Mouse (Mus musculus) limb, embryonic 11.5 days (tissue): Measurements from ENCODE around the gene Etfa. TPM values are rescaled to one million over a fixed set of nuclear protein-coding genes. Genes with fewer than 3 reads are reported as not detected.

Experiments used
- ATAC-seq: fragments of 200-750 bp; cut with Nextera tagmentation; 2 replicates; pipeline ENCODE4 v1.8.0; 2017; ENCODE audit warnings: low read depth; ENCODE audit not compliant: insufficient number of reproducible peaks, low FRiP score, low TSS enrichment
- DNase-seq: peaks from one replicate; pipeline ENCODE4 v3.0.0-alpha.2; 2015; ENCODE audit warnings: low spot score
- H3K27ac ChIP-seq: fragments of 300-500 bp; sonication (generic); replicated peaks from 2 replicates; pipeline ENCODE4 v1.5.1; 2014; ENCODE audit warnings: low read depth, mild to moderate bottlenecking, low read length
- H3K27me3 ChIP-seq: fragments of 300-500 bp; sonication (generic); 2 replicates; pipeline ENCODE4 v1.6.1; 2014; ENCODE audit warnings: mild to moderate bottlenecking, low read length, mixed read lengths; ENCODE audit not compliant: control insufficient read depth, insufficient read depth
- H3K36me3 ChIP-seq: fragments of 300-500 bp; sonication (generic); 2 replicates; pipeline ENCODE4 v1.6.1; 2014; ENCODE audit warnings: mild to moderate bottlenecking, low read length, moderate library complexity, mixed read lengths; ENCODE audit not compliant: control insufficient read depth, insufficient read depth
- H3K4me1 ChIP-seq: fragments of 300-500 bp; sonication (generic); 2 replicates; pipeline ENCODE4 v1.6.1; 2014; ENCODE audit warnings: low read length, mixed read lengths; ENCODE audit not compliant: control insufficient read depth, insufficient read depth
- H3K4me2 ChIP-seq: fragments of 300-500 bp; sonication (generic); 2 replicates; pipeline ENCODE4 v1.6.1; 2014; ENCODE audit warnings: low read depth, mild to moderate bottlenecking, moderate library complexity; ENCODE audit not compliant: severe bottlenecking
- H3K4me3 ChIP-seq: fragments of 300-500 bp; sonication (generic); 2 replicates; pipeline ENCODE4 v1.5.1; 2014; ENCODE audit warnings: low read depth, low read length
- H3K9ac ChIP-seq: fragments of 300-500 bp; sonication (generic); 2 replicates; pipeline ENCODE4 v1.6.1; 2014; ENCODE audit warnings: mild to moderate bottlenecking, low read length
- H3K9me3 ChIP-seq: fragments of 300-500 bp; sonication (generic); 2 replicates; pipeline ENCODE4 v1.6.1; 2016; ENCODE audit warnings: low read length; ENCODE audit not compliant: control insufficient read depth
- WGBS: fragments of 180-500 bp; shearing (Covaris S2); extraction: QIAGEN DNeasy Blood & Tissue Kit; methylation state at CpG from one replicate; pipeline ENCODE4 v1.1.7; 2014; 5-methylcytosine and 5-hydroxymethylcytosine counted together
- polyA plus RNA-seq: library from polyadenylated mRNA; unstranded; fragments of >200 nt; fragmentation: Nextera tagmentation; extraction: Ambion mirVana; gene quantifications from 2 replicates; pipeline ENCODE4 v1.2.1, GENCODE M21; 2014

The Etfa gene
- polyA plus RNA-seq, 1 experiment from 2014 or later, result 182 TPM

DNA sequence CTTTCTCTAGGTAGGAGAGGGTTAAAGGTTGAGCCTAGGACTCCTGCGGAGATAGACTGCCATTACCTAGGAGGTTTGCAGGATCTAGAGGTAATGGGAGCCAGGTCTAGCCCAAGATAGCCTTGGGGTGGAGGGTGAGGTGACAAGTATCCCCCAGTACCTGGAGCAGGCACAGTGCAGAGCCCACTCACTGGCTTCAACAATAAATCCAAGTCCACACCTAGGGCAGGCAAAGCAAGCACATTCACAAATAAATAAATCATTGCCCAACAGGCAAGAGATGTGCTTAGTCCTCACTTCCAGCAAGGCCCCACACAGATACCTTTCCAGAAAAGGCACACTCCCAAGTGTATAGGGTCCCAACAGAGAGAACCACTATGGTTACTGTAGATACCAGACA lies 27.0 kb upstream of the Etfa start:
- Histone ChIP-seq H3K9me3 (no peaks in the 10 kb centered on the region), H3K27me3 (peaks cover 29% of the 10 kb centered on the region), H3K36me3 (no peaks in the 10 kb centered on the region), H3K4me2 (no peak overlapping the region), H3K9ac (no peak overlapping the region), H3K4me1 (peaks cover 9% of the 10 kb centered on the region), H3K27ac (no peak overlapping the region), H3K4me3 (no peak overlapping the region)
- DNase-seq (no peak), ATAC-seq (no peak)
- 0% methylated on average over 1 of the region's 1 CpGs for WGBS

DNA sequence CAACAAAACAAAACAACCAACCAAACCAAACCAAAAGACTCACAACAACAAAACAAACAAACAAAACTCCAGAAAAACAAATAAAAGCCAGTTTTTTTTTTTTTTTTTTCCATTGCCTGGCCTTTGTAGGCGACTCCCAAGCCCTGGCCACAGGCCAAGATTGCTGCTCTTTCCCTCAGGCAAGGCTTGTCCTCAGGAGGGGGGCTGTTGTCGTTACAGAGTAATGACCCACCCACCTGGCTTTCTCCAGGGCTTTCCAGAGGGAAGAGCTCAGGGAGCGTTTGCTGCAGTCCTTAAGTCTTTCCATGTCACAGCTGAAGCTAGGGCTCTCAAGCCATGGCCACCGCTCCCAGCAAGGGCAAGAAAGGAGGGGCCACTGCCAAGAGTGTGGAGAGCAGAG lies 26.3 kb upstream of the Etfa start, which contains the start of gene Isl2:
Gene Isl2 (plus strand): TSS at position 296 of the 400 bp plus-strand sequence.
- Histone ChIP-seq H3K4me1 (peaks cover 8% of the 10 kb centered on the region), H3K36me3 (no peaks in the 10 kb centered on the region), H3K4me2 (peak within 1 kb of the TSS; percentile 56), H3K9ac (no peak within 1 kb of the TSS), H3K9me3 (no peaks in the 10 kb centered on the region), H3K4me3 (peak within 1 kb of the TSS; percentile 14; the same call in 1 of the 2 replicates), H3K27ac (no peak within 1 kb of the TSS), H3K27me3 (peaks cover 24% of the 10 kb centered on the region)
- no peak for ATAC-seq
- peak; percentile 54 for DNase-seq
- WGBS, result 5% methylated on average over 4 of the region's 4 CpGs

DNA sequence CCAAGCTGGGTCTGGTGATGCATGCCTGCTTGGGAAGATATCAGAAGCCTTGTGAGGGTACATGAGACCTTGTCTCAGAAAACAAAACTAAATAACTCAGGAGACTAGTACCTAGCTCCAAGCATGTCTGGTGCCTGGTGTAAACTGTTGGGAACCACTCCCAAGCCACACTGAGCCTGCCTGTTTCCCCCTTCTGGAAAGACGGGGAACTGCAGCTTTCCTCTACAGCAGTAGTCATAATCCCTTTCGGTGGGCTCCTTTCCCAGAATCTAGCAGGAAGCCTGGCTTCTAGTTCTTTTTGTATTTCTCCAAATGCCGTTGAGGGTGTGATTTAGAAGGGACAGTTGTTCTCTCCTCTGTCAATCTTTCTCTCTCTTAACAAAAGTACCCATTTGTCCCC lies 23.9 kb upstream of the Etfa start:
- Histone ChIP-seq H3K4me2 (no peak overlapping the region), H3K9ac (no peak overlapping the region), H3K36me3 (no peaks in the 10 kb centered on the region), H3K4me3 (no peak overlapping the region), H3K4me1 (peaks cover 3% of the 10 kb centered on the region; the same call in 1 of the 2 replicates), H3K9me3 (no peaks in the 10 kb centered on the region), H3K27ac (no peak overlapping the region), H3K27me3 (peaks cover 9% of the 10 kb centered on the region)
- WGBS, result 17% methylated on average over 3 of the region's 3 CpGs
- DNase-seq (peak; percentile 82), ATAC-seq (no peak)

DNA sequence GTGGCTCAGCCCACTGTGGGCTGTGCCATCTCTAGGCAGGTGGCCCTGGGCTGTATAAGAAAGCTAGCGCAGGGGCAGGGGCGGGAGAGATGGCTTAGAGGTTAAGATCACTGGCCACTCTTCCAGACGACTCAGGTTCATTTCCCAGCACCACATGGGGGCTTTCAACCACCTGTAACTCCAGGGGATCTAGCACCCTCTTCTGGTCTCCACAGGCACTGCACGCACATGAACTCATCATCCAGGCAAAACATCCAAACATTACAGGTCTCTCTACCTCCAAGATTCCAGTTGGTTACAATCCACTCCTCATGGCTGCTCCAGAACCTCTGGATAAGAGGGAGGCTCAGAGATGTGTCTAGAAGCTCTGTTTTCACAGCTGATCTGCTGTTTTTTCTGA lies 13.7 kb upstream of the Etfa start:
- DNase-seq (no peak), ATAC-seq (no peak)
- H3K36me3 ChIP-seq, result no peaks in the 10 kb centered on the region
- H3K4me1 ChIP-seq, result no peaks in the 10 kb centered on the region
- WGBS, result 39% methylated on average over 4 of the region's 4 CpGs
- H3K9me3 ChIP-seq, result no peaks in the 10 kb centered on the region
- H3K4me3 ChIP-seq, result no peak overlapping the region
- no peaks in the 10 kb centered on the region for H3K27me3 ChIP-seq
- H3K4me2 ChIP-seq, result no peak overlapping the region
- no peak overlapping the region for H3K9ac ChIP-seq
- no peak overlapping the region for H3K27ac ChIP-seq

DNA sequence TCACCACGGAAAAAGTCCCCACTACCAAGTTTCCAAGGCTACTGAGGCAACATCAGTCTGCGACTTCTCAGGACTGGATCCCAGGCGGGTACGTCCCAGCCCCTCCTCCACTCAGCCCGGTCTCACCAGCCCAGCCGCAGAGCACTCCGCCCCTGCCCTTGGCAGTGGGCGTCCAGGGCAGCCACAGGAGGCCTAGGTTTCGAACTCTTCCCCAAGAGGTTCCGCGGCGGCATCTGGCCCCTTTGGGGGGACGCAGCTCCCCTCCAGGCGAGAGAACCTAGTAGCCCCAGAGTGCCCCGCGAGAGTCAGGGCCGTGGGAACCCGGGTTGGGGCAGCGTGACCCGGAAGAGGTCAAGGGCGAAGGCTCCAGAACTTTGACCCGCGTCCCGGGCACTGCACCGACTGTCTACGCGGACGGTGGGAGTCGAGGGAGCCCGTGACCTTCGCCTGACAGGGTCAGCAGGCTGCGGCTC lies 486 bp downstream of the Etfa start:
- ATAC-seq, result peak; percentile 65
- WGBS, result under 1% methylated on average over 32 of the region's 32 CpGs
- peak overlapping the region; percentile 77 for H3K4me2 ChIP-seq

DNA sequence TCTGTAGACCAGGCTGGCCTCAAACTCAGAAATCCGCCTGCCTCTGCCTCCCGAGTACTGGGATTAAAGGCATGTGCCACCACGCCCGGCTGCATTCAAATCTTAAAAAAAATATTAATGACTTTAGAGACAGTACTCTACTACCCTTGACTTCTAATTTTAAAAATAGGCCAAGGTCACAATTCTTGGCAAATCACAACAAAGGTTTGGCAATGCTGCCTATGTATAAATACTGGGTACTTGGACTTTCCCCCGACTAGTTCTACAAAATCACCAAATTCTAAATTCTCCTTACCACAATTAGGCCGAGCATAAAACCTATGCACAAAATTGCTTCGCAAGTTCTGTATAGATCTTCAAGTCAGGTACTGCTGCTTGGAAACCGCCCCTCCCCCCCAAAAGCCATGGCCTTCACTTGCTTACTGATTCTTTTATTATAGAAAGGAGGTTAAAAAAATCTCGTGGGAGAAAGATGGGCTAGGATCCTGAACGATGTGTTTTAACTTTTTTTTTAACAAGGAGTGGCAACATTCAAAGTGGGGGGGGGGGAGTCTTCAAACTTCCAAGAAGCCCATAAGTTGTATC lies 1.3 kb downstream of the Etfa start:
- 82% methylated on average over 10 of the region's 10 CpGs for WGBS
- H3K4me3 ChIP-seq, result peak overlapping the region; percentile 90; the same call in 1 of the 2 replicates
- H3K9ac ChIP-seq, result no peak overlapping the region
- H3K4me2 ChIP-seq, result peak overlapping the region; percentile 77
- no peaks in the 10 kb centered on the region for H3K27me3 ChIP-seq
- no peak for DNase-seq
- no peaks in the 10 kb centered on the region for H3K9me3 ChIP-seq
- H3K36me3 ChIP-seq, result no peaks in the 10 kb centered on the region
- ATAC-seq, result no peak
- peaks cover 3% of the 10 kb centered on the region; the same call in 1 of the 2 replicates for H3K4me1 ChIP-seq
- no peak overlapping the region for H3K27ac ChIP-seq

More for the DNA sequence above, 486 bp downstream of the Etfa start:
- DNase-seq, result peak; percentile 78
- no peaks in the 10 kb centered on the region for H3K9me3 ChIP-seq
- peaks cover 3% of the 10 kb centered on the region; the same call in 1 of the 2 replicates for H3K4me1 ChIP-seq
- H3K27ac ChIP-seq, result peak overlapping the region; percentile 82
- peak overlapping the region; percentile 90 for H3K4me3 ChIP-seq
- no peaks in the 10 kb centered on the region for H3K27me3 ChIP-seq
- H3K9ac ChIP-seq, result peak overlapping the region; percentile 88
- no peaks in the 10 kb centered on the region for H3K36me3 ChIP-seq

DNA sequence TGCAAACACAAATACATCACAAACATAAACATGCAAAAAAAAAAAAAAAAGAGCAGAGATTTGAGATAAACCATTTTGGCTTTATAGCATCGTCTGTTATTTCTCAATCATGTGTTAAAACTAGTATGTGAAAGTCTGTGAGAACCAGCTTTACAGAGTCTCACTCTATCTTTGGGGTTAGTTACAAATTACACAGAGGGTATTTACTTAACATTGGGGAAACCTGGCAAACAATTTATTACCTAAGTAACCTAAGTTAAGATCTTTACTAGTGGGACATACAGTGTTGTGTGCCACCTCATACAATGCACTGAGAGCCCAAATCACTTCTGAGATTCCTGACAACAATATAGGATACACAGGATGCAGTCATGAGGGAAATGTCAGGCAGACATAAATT lies 2.3 kb downstream of the Etfa start:
- no peaks in the 10 kb centered on the region for H3K27me3 ChIP-seq
- no peak overlapping the region for H3K27ac ChIP-seq
- no peak for ATAC-seq
- peaks cover 3% of the 10 kb centered on the region; the same call in 1 of the 2 replicates for H3K4me1 ChIP-seq
- no peak overlapping the region for H3K4me3 ChIP-seq
- H3K36me3 ChIP-seq, result no peaks in the 10 kb centered on the region
- 89% methylated on average over 1 of the region's 1 CpGs for WGBS
- no peak for DNase-seq
- H3K9ac ChIP-seq, result no peak overlapping the region
- H3K9me3 ChIP-seq, result no peaks in the 10 kb centered on the region
- no peak overlapping the region for H3K4me2 ChIP-seq

DNA sequence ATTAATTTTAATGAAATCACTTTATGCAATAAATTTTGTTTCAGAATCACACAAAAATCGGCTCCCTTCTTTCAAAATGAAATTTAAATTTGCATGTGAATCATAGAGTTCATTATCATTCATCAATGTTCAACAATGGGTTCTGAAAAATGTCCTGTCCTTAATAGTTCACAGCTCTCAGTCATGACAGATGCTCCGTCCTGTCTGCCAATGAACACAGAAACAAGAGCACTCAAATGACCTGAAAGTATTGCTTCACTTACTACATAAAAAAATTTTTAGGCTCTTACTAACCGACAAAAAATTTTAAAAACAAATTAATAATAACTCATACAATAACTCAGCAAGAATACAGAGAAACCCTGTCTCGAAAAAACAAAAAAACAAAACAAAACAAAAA lies 3.3 kb downstream of the Etfa start:
- no peak overlapping the region for H3K4me2 ChIP-seq
- no peak for DNase-seq
- no peaks in the 10 kb centered on the region for H3K27me3 ChIP-seq
- no peaks in the 10 kb centered on the region for H3K36me3 ChIP-seq
- WGBS, result 88% methylated on average over 4 of the region's 4 CpGs
- ATAC-seq, result no peak
- no peak overlapping the region for H3K27ac ChIP-seq
- H3K9ac ChIP-seq, result no peak overlapping the region
- no peak overlapping the region for H3K4me3 ChIP-seq
- H3K4me1 ChIP-seq, result peaks cover 3% of the 10 kb centered on the region; the same call in 1 of the 2 replicates
- H3K9me3 ChIP-seq, result no peaks in the 10 kb centered on the region
